Mouse (Mus musculus): ENCODE results near the gene Xrn2. TPM values are rescaled to one million over a fixed set of nuclear protein-coding genes. Genes with fewer than 3 reads are reported as not detected.

Xrn2 gene
- total and polyA plus RNA-seq, 3 experiments = 16.9 to 189 (median 162) TPM

DNA sequence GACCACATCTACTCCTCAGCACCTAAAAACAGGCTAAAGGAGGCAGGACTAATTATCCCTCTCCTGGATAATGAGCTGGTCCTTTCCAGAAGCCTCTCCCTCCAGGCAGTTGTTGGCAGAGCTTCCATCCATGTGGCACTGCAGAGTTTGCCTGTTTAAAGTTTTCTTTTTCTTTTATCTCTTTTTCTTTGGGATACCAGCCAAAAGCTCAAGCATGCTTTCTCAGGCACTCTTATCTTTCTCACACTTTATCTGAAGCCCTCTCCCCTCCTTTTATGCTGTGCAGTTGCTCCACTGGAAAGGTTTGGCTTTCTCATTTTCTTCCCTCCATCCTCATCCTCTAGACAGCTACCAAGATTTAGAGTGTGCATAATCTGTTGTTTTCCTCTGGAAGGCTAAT lies 26.4 kb upstream of the Xrn2 start:
- no peak overlapping the region for H3K4me3 ChIP-seq (ENCODE audit: low read depth, low read length)
- no peak for ATAC-seq (ENCODE audit: extremely low read depth, insufficient number of reproducible peaks, low FRiP score, poor library complexity, severe bottlenecking)
- TF ChIP-seq POLR2AphosphoS5 (IDR thresholded peaks at IDR 0.05; ENCODE audit: insufficient replicate concordance, low read depth, low read length) (no peak), TAL1 (conservative IDR thresholded peaks at IDR 0.05; ENCODE audit: low read depth, low read length) (no peak), CTCF (IDR thresholded peaks at IDR 0.05; ENCODE audit: low read depth, low read length) (no peak), GATA1 (IDR thresholded peaks at IDR 0.05; ENCODE audit: borderline replicate concordance, low read length) (no peak), GATA2 (IDR thresholded peaks at IDR 0.05; ENCODE audit: borderline replicate concordance, low read depth, low read length) (no peak)
- H3K27me3 ChIP-seq (ENCODE audit: insufficient read depth, low read length) = no peaks in the 10 kb centered on the region
- 0 out of 2 replicates have a peak, but pooled peaks cover 3% of the 10 kb centered on the region for H3K9me3 ChIP-seq (replicated peaks)
- H3K36me3 ChIP-seq (replicated peaks) = no peaks in the 10 kb centered on the region
- DNase-seq (ENCODE audit: low spot score) = no peak
- H3K4me1 ChIP-seq (ENCODE audit: insufficient read depth, low read depth, low read length) = peaks cover 3% of the 10 kb centered on the region; the same call in 1 of the 2 replicates

DNA sequence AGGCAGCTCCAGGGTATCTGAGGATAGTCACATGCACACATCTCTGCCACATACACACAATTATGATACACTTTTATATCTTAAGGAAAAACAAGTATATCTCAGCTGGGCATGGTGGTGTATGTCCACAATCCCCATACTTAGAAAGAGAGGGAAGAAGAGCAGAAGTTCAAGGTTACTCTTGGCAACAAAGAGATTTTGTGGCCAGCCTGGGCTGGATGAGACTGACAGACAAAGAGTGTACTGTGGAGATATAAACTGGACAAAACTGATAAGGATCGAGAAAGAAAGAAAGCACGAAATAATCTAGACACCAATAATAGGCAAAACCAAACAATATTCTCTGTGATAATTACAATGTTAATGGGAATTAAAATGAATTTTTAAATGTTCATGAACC lies 5.5 kb upstream of the Xrn2 start:
- DNase-seq (ENCODE audit: low spot score) (no peak), ATAC-seq (ENCODE audit: extremely low read depth, insufficient number of reproducible peaks, low FRiP score, poor library complexity, severe bottlenecking) (peak; percentile 69)
- no peak for TF ChIP-seq CTCF (IDR thresholded peaks at IDR 0.05; ENCODE audit: low read depth, low read length)
- peak; percentile 18; the same call in 1 of the 2 replicates for TF ChIP-seq TAL1 (conservative IDR thresholded peaks at IDR 0.05; ENCODE audit: low read depth, low read length)

DNA sequence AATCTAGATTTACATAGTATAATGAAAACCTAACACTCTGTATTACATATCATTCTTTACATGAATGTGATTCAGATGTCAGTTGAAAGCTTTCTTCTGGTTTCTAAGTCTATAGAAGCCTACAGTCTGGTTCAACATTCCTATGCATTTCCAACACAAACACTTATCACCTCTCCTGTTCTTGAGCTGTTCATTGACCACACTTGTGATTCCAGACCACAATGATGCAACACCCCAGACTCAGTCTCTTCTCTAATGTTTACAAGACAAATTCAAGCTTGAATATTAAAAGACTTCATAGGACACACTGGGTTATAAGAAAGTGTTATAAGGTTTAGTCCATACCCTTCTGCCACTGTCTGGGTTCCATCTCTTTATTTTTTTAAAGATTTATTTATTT lies 3.7 kb upstream of the Xrn2 start:
- peaks cover 52% of the 10 kb centered on the region for H3K4me1 ChIP-seq (ENCODE audit: insufficient read depth, low read depth, low read length)
- TF ChIP-seq GATA1 (IDR thresholded peaks at IDR 0.05; ENCODE audit: borderline replicate concordance, low read length) (no peak), POLR2AphosphoS5 (IDR thresholded peaks at IDR 0.05; ENCODE audit: insufficient replicate concordance, low read depth, low read length) (no peak), CTCF (IDR thresholded peaks at IDR 0.05; ENCODE audit: low read depth, low read length) (no peak), TAL1 (conservative IDR thresholded peaks at IDR 0.05; ENCODE audit: low read depth, low read length) (no peak), GATA2 (IDR thresholded peaks at IDR 0.05; ENCODE audit: borderline replicate concordance, low read depth, low read length) (no peak)
- 0 out of 2 replicates have a peak, but pooled peaks cover 3% of the 10 kb centered on the region for H3K9me3 ChIP-seq (replicated peaks)
- no peak overlapping the region for H3K4me3 ChIP-seq (ENCODE audit: low read depth, low read length)
- no peak for DNase-seq (ENCODE audit: low spot score)
- peaks cover 11% of the 10 kb centered on the region for H3K36me3 ChIP-seq (replicated peaks)
- ATAC-seq (ENCODE audit: extremely low read depth, insufficient number of reproducible peaks, low FRiP score, poor library complexity, severe bottlenecking) = no peak
- H3K27me3 ChIP-seq (ENCODE audit: insufficient read depth, low read length) = no peaks in the 10 kb centered on the region

More for the DNA sequence above, 5.5 kb upstream of the Xrn2 start:
- 0 out of 2 replicates have a peak, but pooled peaks cover 3% of the 10 kb centered on the region for H3K9me3 ChIP-seq (replicated peaks)
- H3K4me3 ChIP-seq (ENCODE audit: low read depth, low read length) = no peak overlapping the region
- H3K27me3 ChIP-seq (ENCODE audit: insufficient read depth, low read length) = no peaks in the 10 kb centered on the region
- H3K36me3 ChIP-seq (replicated peaks) = peaks cover 11% of the 10 kb centered on the region
- peaks cover 52% of the 10 kb centered on the region for H3K4me1 ChIP-seq (ENCODE audit: insufficient read depth, low read depth, low read length)

DNA sequence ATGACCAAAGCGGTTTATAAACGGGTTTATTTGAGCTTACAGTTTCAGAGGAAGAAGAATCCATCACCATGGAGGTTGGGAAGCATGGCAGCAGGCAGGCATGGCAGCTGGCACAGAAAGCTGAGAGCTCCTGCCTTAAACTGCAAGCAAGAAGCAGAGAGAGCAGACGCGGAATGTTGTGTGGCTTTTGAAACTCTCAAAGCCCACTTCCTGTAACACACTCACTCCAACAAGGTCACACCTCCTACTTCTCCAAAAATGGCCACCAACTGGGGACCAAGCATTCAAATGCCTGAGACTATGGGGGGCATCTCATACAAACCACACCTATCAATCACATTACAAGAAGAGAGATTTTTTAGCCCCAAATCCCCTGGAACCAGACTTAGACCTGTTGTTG lies 2.7 kb upstream of the Xrn2 start:
- Histone ChIP-seq H3K27me3 (ENCODE audit: insufficient read depth, low read length) (no peaks in the 10 kb centered on the region), H3K4me3 (ENCODE audit: low read depth, low read length) (no peak overlapping the region), H3K9me3 (replicated peaks) (0 out of 2 replicates have a peak, but pooled peaks cover 2% of the 10 kb centered on the region), H3K36me3 (replicated peaks) (peaks cover 11% of the 10 kb centered on the region), H3K4me1 (ENCODE audit: insufficient read depth, low read depth, low read length) (peaks cover 56% of the 10 kb centered on the region)
- TF ChIP-seq GATA1 (IDR thresholded peaks at IDR 0.05; ENCODE audit: borderline replicate concordance, low read length) (no peak), TAL1 (conservative IDR thresholded peaks at IDR 0.05; ENCODE audit: low read depth, low read length) (no peak), POLR2AphosphoS5 (IDR thresholded peaks at IDR 0.05; ENCODE audit: insufficient replicate concordance, low read depth, low read length) (no peak), CTCF (IDR thresholded peaks at IDR 0.05; ENCODE audit: low read depth, low read length) (no peak), GATA2 (IDR thresholded peaks at IDR 0.05; ENCODE audit: borderline replicate concordance, low read depth, low read length) (no peak)
- DNase-seq (ENCODE audit: low spot score) = no peak
- ATAC-seq (ENCODE audit: extremely low read depth, insufficient number of reproducible peaks, low FRiP score, poor library complexity, severe bottlenecking) = no peak

DNA sequence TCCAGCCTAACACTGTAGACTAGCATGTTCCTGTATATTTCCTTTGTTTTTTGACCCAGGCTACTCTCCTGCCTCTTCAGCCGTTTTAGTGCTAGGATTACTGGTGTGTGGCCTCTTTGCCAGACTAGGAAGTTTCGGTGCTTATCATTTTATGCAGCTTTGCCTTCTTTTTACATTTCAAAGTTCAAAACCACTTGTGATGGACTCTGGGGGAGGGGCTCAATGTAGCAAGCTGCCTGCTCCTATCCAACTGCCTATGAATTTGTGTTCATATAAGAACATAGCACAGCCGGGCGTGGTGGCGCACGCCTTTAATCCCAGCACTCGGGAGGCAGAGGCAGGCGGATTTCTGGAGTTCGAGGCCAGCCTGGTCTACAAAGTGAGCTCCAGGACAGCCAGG lies 1.8 kb upstream of the Xrn2 start:
- H3K4me3 ChIP-seq (ENCODE audit: low read depth, low read length) = no peak overlapping the region; the same call in 1 of the 2 replicates
- no peak for TF ChIP-seq POLR2AphosphoS5 (IDR thresholded peaks at IDR 0.05; ENCODE audit: insufficient replicate concordance, low read depth, low read length)
- TF ChIP-seq GATA2 (IDR thresholded peaks at IDR 0.05; ENCODE audit: borderline replicate concordance, low read depth, low read length) = no peak
- 0 out of 2 replicates have a peak, but pooled peaks have one; percentile 25 for TF ChIP-seq TAL1 (conservative IDR thresholded peaks at IDR 0.05; ENCODE audit: low read depth, low read length)
- no peak for TF ChIP-seq GATA1 (IDR thresholded peaks at IDR 0.05; ENCODE audit: borderline replicate concordance, low read length)
- H3K36me3 ChIP-seq (replicated peaks) = peaks cover 17% of the 10 kb centered on the region
- H3K27me3 ChIP-seq (ENCODE audit: insufficient read depth, low read length) = no peaks in the 10 kb centered on the region
- peaks cover 62% of the 10 kb centered on the region for H3K4me1 ChIP-seq (ENCODE audit: insufficient read depth, low read depth, low read length)
- DNase-seq (ENCODE audit: low spot score) = no peak
- no peak for ATAC-seq (ENCODE audit: extremely low read depth, insufficient number of reproducible peaks, low FRiP score, poor library complexity, severe bottlenecking)
- H3K9me3 ChIP-seq (replicated peaks) = no peaks in the 10 kb centered on the region

DNA sequence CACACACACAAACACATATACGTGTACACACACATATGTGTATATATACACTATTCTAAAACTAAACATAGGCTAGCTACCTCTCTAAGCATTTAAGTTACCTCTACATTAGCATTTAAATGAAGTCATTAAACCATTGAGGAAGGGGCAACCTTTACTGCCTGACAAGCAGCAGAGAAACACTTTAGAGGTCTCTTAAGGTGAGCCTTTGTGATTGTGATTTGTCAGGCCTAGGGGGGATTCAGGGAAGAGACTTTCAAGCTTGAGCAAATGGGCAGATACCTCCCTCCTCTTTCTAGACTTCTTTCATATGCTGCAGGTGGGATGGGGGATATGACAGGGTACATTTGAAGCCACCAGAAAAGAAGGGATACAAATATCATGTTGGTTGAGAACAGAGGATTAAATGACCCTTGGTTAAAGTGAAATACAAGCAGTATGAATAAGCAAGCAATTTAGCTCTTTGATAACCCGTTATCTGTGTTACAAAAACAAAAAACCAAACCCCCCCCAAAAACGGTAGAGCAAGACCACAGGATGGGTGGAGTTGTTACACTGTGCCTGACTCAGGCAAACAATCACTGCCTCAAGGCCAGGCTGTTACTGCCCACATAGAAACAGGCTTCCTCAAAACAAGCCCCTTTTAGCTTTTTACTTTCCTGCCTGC lies 1.2 kb upstream of the Xrn2 start:
- Histone ChIP-seq H3K4me1 (ENCODE audit: insufficient read depth, low read depth, low read length) (peaks cover 61% of the 10 kb centered on the region), H3K36me3 (replicated peaks) (peaks cover 21% of the 10 kb centered on the region), H3K4me3 (ENCODE audit: low read depth, low read length) (peak overlapping the region; percentile 96), H3K9me3 (replicated peaks) (no peaks in the 10 kb centered on the region), H3K27me3 (ENCODE audit: insufficient read depth, low read length) (no peaks in the 10 kb centered on the region)
- DNase-seq (ENCODE audit: low spot score) = peak; percentile 38
- ATAC-seq (ENCODE audit: extremely low read depth, insufficient number of reproducible peaks, low FRiP score, poor library complexity, severe bottlenecking) = peak; percentile 18
- TF ChIP-seq CTCF (IDR thresholded peaks at IDR 0.05; ENCODE audit: low read depth, low read length) = no peak
- no peak for TF ChIP-seq GATA2 (IDR thresholded peaks at IDR 0.05; ENCODE audit: borderline replicate concordance, low read depth, low read length)
- TF ChIP-seq TAL1 (conservative IDR thresholded peaks at IDR 0.05; ENCODE audit: low read depth, low read length) = no peak

Data from G1E (cell line).